Mouse (Mus musculus) intestine, embryonic 14.5 days (tissue): ENCODE data around the gene Nup133. TPM values are rescaled to one million over a fixed set of nuclear protein-coding genes. Genes with fewer than 3 reads are reported as not detected.
A peak's percentile ranks its signal among the peaks of the same experiment; 100 is the strongest.

Experiments
- ATAC-seq: fragments of 200-750 bp; cut with Nextera tagmentation; replicated peaks from 2 replicates; pipeline ENCODE4 v1.8.0; 2017; ENCODE audit warnings: low read depth, moderate number of reproducible peaks, moderate TSS enrichment, moderate library complexity; ENCODE audit not compliant: low FRiP score, low TSS enrichment
- DNase-seq: peaks from one replicate; pipeline ENCODE4 v3.0.0-alpha.2; 2018; ENCODE audit warnings: low spot score
- H3K27ac ChIP-seq: fragments of 300-500 bp; sonication (generic); 2 replicates; pipeline ENCODE4 v1.5.1; 2014; ENCODE audit warnings: low read depth, mild to moderate bottlenecking, control low read depth
- H3K27me3 ChIP-seq: fragments of 300-500 bp; sonication (generic); replicated peaks from 2 replicates; pipeline ENCODE4 v1.6.1; 2014; ENCODE audit warnings: low read length, control low read depth; ENCODE audit not compliant: control insufficient read depth, insufficient read depth
- H3K36me3 ChIP-seq: fragments of 300-500 bp; sonication (generic); 2 replicates; pipeline ENCODE4 v1.6.1; 2014; ENCODE audit warnings: low read length, control low read depth; ENCODE audit not compliant: control insufficient read depth, insufficient read depth
- H3K4me1 ChIP-seq: fragments of 300-500 bp; sonication (generic); replicated peaks from 2 replicates; pipeline ENCODE4 v1.6.1; 2014; ENCODE audit warnings: low read length, control low read depth, mixed read lengths; ENCODE audit not compliant: control insufficient read depth, insufficient read depth
- H3K4me2 ChIP-seq: fragments of 300-500 bp; sonication (generic); 2 replicates; pipeline ENCODE4 v1.6.1; 2014; ENCODE audit warnings: low read length
- H3K4me3 ChIP-seq: fragments of 300-500 bp; sonication (generic); 2 replicates; pipeline ENCODE4 v1.5.1; 2014; ENCODE audit warnings: low read depth, low read length, control low read depth, mixed read lengths
- H3K9ac ChIP-seq: fragments of 300-500 bp; sonication (generic); 2 replicates; pipeline ENCODE4 v1.6.1; 2014; ENCODE audit warnings: mild to moderate bottlenecking, low read length
- H3K9me3 ChIP-seq: fragments of 300-500 bp; sonication (generic); 2 replicates; pipeline ENCODE4 v1.6.1; 2016; ENCODE audit warnings: low read length, control low read depth; ENCODE audit not compliant: control insufficient read depth
- WGBS: fragments of 180-500 bp; shearing (Covaris S2); extraction: QIAGEN DNeasy Blood & Tissue Kit; methylation state at CpG from one replicate; pipeline ENCODE4 v1.1.7; 2014; 5-methylcytosine and 5-hydroxymethylcytosine counted together
- polyA plus RNA-seq: library from polyadenylated mRNA; unstranded; fragments of >200 nt; fragmentation: Nextera tagmentation; extraction: Ambion mirVana; gene quantifications from 2 replicates; pipeline ENCODE4 v1.2.1, GENCODE M21; 2014

The Nup133 gene
- polyA plus RNA-seq, 1 experiment from 2014 or later = 44.3 TPM

- WGBS = 96% methylated on average over 3 of the region's 3 CpGs
- no peak overlapping the region for H3K4me3 ChIP-seq
- ATAC-seq = no peak
- no peak overlapping the region for H3K4me2 ChIP-seq
- no peaks in the 10 kb centered on the region for H3K9me3 ChIP-seq
- H3K27ac ChIP-seq = no peak overlapping the region
- H3K4me1 ChIP-seq = no peaks in the 10 kb centered on the region
- H3K9ac ChIP-seq = no peak overlapping the region
- no peaks in the 10 kb centered on the region for H3K27me3 ChIP-seq
- H3K36me3 ChIP-seq = peaks cover 89% of the 10 kb centered on the region
- DNase-seq = no peak
Measured at GRCm38 (mm10) chr8:123925671-123926070, 23.4 kb downstream of the Nup133 start.

GRCm38 (mm10) chr8:123924719-123925118 is 24.3 kb downstream of the Nup133 start:
- H3K4me1 ChIP-seq = no peaks in the 10 kb centered on the region
- H3K9ac ChIP-seq = no peak overlapping the region
- DNase-seq (peak; percentile 85), ATAC-seq (no peak; the same call in 1 of the 2 replicates)
- H3K9me3 ChIP-seq = no peaks in the 10 kb centered on the region
- 14% methylated on average over 2 of the region's 2 CpGs for WGBS
- H3K27me3 ChIP-seq = no peaks in the 10 kb centered on the region
- no peak overlapping the region for H3K27ac ChIP-seq
- no peak overlapping the region for H3K4me3 ChIP-seq
- no peak overlapping the region for H3K4me2 ChIP-seq
- H3K36me3 ChIP-seq = peaks cover 89% of the 10 kb centered on the region

- H3K36me3 ChIP-seq = peaks cover 94% of the 10 kb centered on the region
- H3K4me2 ChIP-seq = no peak overlapping the region
- H3K9me3 ChIP-seq = no peaks in the 10 kb centered on the region
- no peak overlapping the region for H3K9ac ChIP-seq
- no peak overlapping the region for H3K27ac ChIP-seq
- 94% methylated on average over 3 of the region's 3 CpGs for WGBS
- H3K27me3 ChIP-seq = no peaks in the 10 kb centered on the region
- no peak overlapping the region for H3K4me3 ChIP-seq
- DNase-seq = no peak
- no peaks in the 10 kb centered on the region for H3K4me1 ChIP-seq
- no peak for ATAC-seq
Measured at GRCm38 (mm10) chr8:123914635-123915034, 34.4 kb downstream of the Nup133 start.

- no peaks in the 10 kb centered on the region for H3K4me1 ChIP-seq
- ATAC-seq = no peak
- no peak overlapping the region for H3K9ac ChIP-seq
- DNase-seq = no peak
- H3K4me3 ChIP-seq = no peak overlapping the region
- no peaks in the 10 kb centered on the region for H3K9me3 ChIP-seq
- H3K36me3 ChIP-seq = peaks cover 91% of the 10 kb centered on the region
- no peak overlapping the region for H3K27ac ChIP-seq
- H3K4me2 ChIP-seq = no peak overlapping the region
- no peaks in the 10 kb centered on the region for H3K27me3 ChIP-seq
- WGBS = 94% methylated on average over 4 of the region's 4 CpGs
Measured at GRCm38 (mm10) chr8:123912265-123912664, 36.8 kb downstream of the Nup133 start.

- no peak overlapping the region for H3K4me3 ChIP-seq
- H3K36me3 ChIP-seq = peaks cover 87% of the 10 kb centered on the region
- WGBS = 96% methylated on average over 6 of the region's 6 CpGs
- H3K9me3 ChIP-seq = no peaks in the 10 kb centered on the region
- no peak overlapping the region for H3K27ac ChIP-seq
- DNase-seq = no peak
- H3K4me2 ChIP-seq = no peak overlapping the region
- no peak for ATAC-seq
- H3K4me1 ChIP-seq = no peaks in the 10 kb centered on the region
- no peaks in the 10 kb centered on the region for H3K27me3 ChIP-seq
- H3K9ac ChIP-seq = no peak overlapping the region
Measured at GRCm38 (mm10) chr8:123907604-123908003, 41.5 kb downstream of the Nup133 start.

- Histone ChIP-seq H3K4me1 (no peaks in the 10 kb centered on the region), H3K4me3 (no peak overlapping the region), H3K4me2 (no peak overlapping the region), H3K9ac (no peak overlapping the region), H3K9me3 (no peaks in the 10 kb centered on the region), H3K36me3 (peaks cover 80% of the 10 kb centered on the region), H3K27me3 (no peaks in the 10 kb centered on the region), H3K27ac (no peak overlapping the region)
- ATAC-seq = no peak
- DNase-seq = no peak
- 82% methylated on average over 7 of the region's 7 CpGs for WGBS
Measured at GRCm38 (mm10) chr8:123902653-123903052, 46.4 kb downstream of the Nup133 start.

GRCm38 (mm10) chr8:123899366-123899765 is 49.7 kb downstream of the Nup133 start:
- Histone ChIP-seq H3K27me3 (peaks cover 26% of the 10 kb centered on the region), H3K36me3 (peaks cover 53% of the 10 kb centered on the region), H3K9ac (no peak overlapping the region), H3K27ac (no peak overlapping the region), H3K4me1 (no peaks in the 10 kb centered on the region), H3K4me2 (no peak overlapping the region), H3K9me3 (no peaks in the 10 kb centered on the region), H3K4me3 (no peak overlapping the region)
- no peak for DNase-seq
- WGBS = 83% methylated on average over 7 of the region's 7 CpGs
- no peak for ATAC-seq

- H3K9me3 ChIP-seq = no peaks in the 10 kb centered on the region
- no peak overlapping the region for H3K27ac ChIP-seq
- 87% methylated on average over 5 of the region's 5 CpGs for WGBS
- H3K9ac ChIP-seq = no peak overlapping the region
- H3K36me3 ChIP-seq = peaks cover 45% of the 10 kb centered on the region
- H3K4me1 ChIP-seq = no peaks in the 10 kb centered on the region
- H3K4me3 ChIP-seq = no peak overlapping the region
- H3K4me2 ChIP-seq = no peak overlapping the region
- ATAC-seq = no peak
- peaks cover 34% of the 10 kb centered on the region for H3K27me3 ChIP-seq
- DNase-seq = no peak
Measured at GRCm38 (mm10) chr8:123898576-123898975, 50.5 kb downstream of the Nup133 start.

GRCm38 (mm10) chr8:123896774-123897173 is 52.3 kb downstream of the Nup133 start:
- H3K27me3 ChIP-seq = peaks cover 52% of the 10 kb centered on the region
- H3K4me2 ChIP-seq = no peak overlapping the region
- H3K4me3 ChIP-seq = no peak overlapping the region
- no peaks in the 10 kb centered on the region for H3K9me3 ChIP-seq
- H3K36me3 ChIP-seq = peaks cover 30% of the 10 kb centered on the region
- 57% methylated on average over 10 of the region's 10 CpGs for WGBS
- no peak for ATAC-seq
- H3K4me1 ChIP-seq = 0 out of 2 replicates have a peak, but pooled peaks cover 6% of the 10 kb centered on the region
- H3K27ac ChIP-seq = no peak overlapping the region
- no peak for DNase-seq
- H3K9ac ChIP-seq = no peak overlapping the region
